ENCODE assay signal across 8 mouse cellular contexts in the genomic region with DNA sequence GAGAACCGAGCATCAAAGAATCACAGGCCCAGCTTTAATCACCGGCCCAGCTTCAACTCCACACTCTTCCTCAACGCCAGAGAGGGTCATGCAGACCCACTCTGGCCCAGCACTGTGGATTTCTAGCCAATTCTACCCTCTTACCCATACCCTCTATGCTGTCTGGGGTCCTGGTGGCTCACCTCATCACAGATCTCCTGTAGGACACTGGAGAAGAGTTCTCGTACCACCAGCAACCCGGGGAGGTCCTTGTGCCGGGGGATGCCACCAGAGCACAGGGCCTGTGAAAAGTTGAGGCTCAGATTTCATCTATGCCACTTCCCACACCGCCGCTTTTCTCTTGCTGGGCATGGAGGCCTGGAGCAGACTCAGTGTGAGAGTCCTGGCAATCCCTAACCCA. TPM values are rescaled to one million over a fixed set of nuclear protein-coding genes. Genes with fewer than 3 reads are reported as not detected.
DNase-seq lines count a peak whose midpoint lies in the region; ATAC-seq lines count a peak whose summit lies in the region.
"Had no signal": no experiment of that assay in that cellular context is flagged by ENCODE, and none has a peak within 500 bp of the region (broad histone marks: within the 10 kb centered on the region; RNA-seq: fewer than 3 reads in every experiment).

No protein-coding gene starts in this region.

- no peak for ATAC-seq in heart, embryonic 14.5 days (ENCODE audit: insufficient number of reproducible peaks, insufficient read depth, low FRiP score, low read depth)
- ATAC-seq in megakaryocyte, adult 5-6 weeks (ENCODE audit: poor library complexity, severe bottlenecking) = no peak
- ATAC-seq in intestine, embryonic 16.5 days = no peak
- no peak for ATAC-seq in stomach, embryonic 15.5 days (ENCODE audit: insufficient read depth, low FRiP score, low read depth)

- DNase-seq in heart, postnatal 25 days (ENCODE audit: low spot score) = no peak
- no peak for DNase-seq in lung, postnatal 25 days (ENCODE audit: low spot score)
- DNase-seq: thymus, postnatal 25 days had no signal

- intact Hi-C loops in heart, postnatal 25 days (cut with DNase I) = no loop called here

- H3K9ac ChIP-seq in heart, embryonic 14.5 days (ENCODE audit: low read length) = peak overlapping the region; percentile 88
- peak overlapping the region; percentile 85; the same call in 1 of the 2 replicates for H3K9ac ChIP-seq in intestine, embryonic 16.5 days (ENCODE audit: low read depth, low read length)
- H3K9ac ChIP-seq in stomach, embryonic 15.5 days = no peak overlapping the region

- peaks cover 19% of the 10 kb centered on the region for H3K36me3 ChIP-seq in heart, embryonic 14.5 days (ENCODE audit: control insufficient read depth, insufficient read depth, low read length)
- peaks cover 33% of the 10 kb centered on the region for H3K36me3 ChIP-seq in megakaryocyte, embryonic 14.5 days (replicated peaks; ENCODE audit: low read length)
- H3K36me3 ChIP-seq in intestine, embryonic 16.5 days (ENCODE audit: control insufficient read depth, insufficient read depth, low read length) = peaks cover 7% of the 10 kb centered on the region
- H3K36me3 ChIP-seq in stomach, embryonic 15.5 days = peaks cover 6% of the 10 kb centered on the region; the same call in 1 of the 2 replicates

- 90% methylated on average over 8 of the region's 8 CpGs for WGBS in heart, embryonic 14.5 days
- WGBS in intestine, embryonic 16.5 days = 86% methylated on average over 8 of the region's 8 CpGs
- 83% methylated on average over 8 of the region's 8 CpGs for WGBS in stomach, embryonic 15.5 days

- H3K27ac ChIP-seq in heart, embryonic 14.5 days (replicated peaks in 1 of 2; ENCODE audit: control insufficient read depth in 1 of 2, insufficient read depth in 1 of 2, low read depth in 2 of 2, low read length in 2 of 2) = no peak overlapping the region
- no peak overlapping the region for H3K27ac ChIP-seq in intestine, embryonic 16.5 days (ENCODE audit: low read length)
- no peak overlapping the region for H3K27ac ChIP-seq in stomach, embryonic 15.5 days

- H3K9me3 ChIP-seq in heart, embryonic 14.5 days (ENCODE audit: control insufficient read depth, low read length) = no peaks in the 10 kb centered on the region
- H3K9me3 ChIP-seq in megakaryocyte, embryonic 14.5 days = no peaks in the 10 kb centered on the region
- no peaks in the 10 kb centered on the region for H3K9me3 ChIP-seq in intestine, embryonic 16.5 days (ENCODE audit: control insufficient read depth, low read length)
- no peaks in the 10 kb centered on the region for H3K9me3 ChIP-seq in stomach, embryonic 15.5 days

- no peak overlapping the region for H3K4me3 ChIP-seq in heart, embryonic 14.5 days (ENCODE audit: control insufficient read depth in 1 of 2, insufficient read depth in 1 of 2, low read depth in 1 of 2, low read length in 2 of 2)
- peak overlapping the region; percentile 29 for H3K4me3 ChIP-seq in megakaryocyte, embryonic 14.5 days (replicated peaks)
- no peak overlapping the region for H3K4me3 ChIP-seq in intestine, embryonic 16.5 days (ENCODE audit: low read length)
- H3K4me3 ChIP-seq in stomach, embryonic 15.5 days (replicated peaks) = no peak overlapping the region

- peak overlapping the region; percentile 91 for H3K4me2 ChIP-seq in heart, embryonic 14.5 days (ENCODE audit: low read length)
- H3K4me2 ChIP-seq in intestine, embryonic 16.5 days (ENCODE audit: low read depth, low read length) = no peak overlapping the region
- peak overlapping the region; percentile 82; the same call in 1 of the 2 replicates for H3K4me2 ChIP-seq in stomach, embryonic 15.5 days

- H3K27me3 ChIP-seq in heart, embryonic 14.5 days (ENCODE audit: control insufficient read depth, insufficient read depth, low read length) = no peaks in the 10 kb centered on the region
- H3K27me3 ChIP-seq in megakaryocyte, embryonic 14.5 days (replicated peaks) = no peaks in the 10 kb centered on the region
- H3K27me3 ChIP-seq in intestine, embryonic 16.5 days (replicated peaks; ENCODE audit: control insufficient read depth, insufficient read depth, low read length) = no peaks in the 10 kb centered on the region
- no peaks in the 10 kb centered on the region for H3K27me3 ChIP-seq in stomach, embryonic 15.5 days (replicated peaks)

- peaks cover 18 to 35% of the 10 kb centered on the region in 2 experiments for H3K4me1 ChIP-seq in heart, embryonic 14.5 days (ENCODE audit: control insufficient read depth in 2 of 2, insufficient read depth in 2 of 2, low read length in 2 of 2)
- H3K4me1 ChIP-seq in megakaryocyte, embryonic 14.5 days = peaks cover 80% of the 10 kb centered on the region
- H3K4me1 ChIP-seq in intestine, embryonic 16.5 days (ENCODE audit: control insufficient read depth, insufficient read depth, low read length) = peaks cover 33% of the 10 kb centered on the region
- H3K4me1 ChIP-seq in stomach, embryonic 15.5 days = peaks cover 32% of the 10 kb centered on the region

RNA-seq across cellular contexts. Expression of a gene that starts 1.4 kb away (rescaled TPM):
- 29.7 and 31.8 TPM in 2 replicates for polyA plus RNA-seq in heart, embryonic 14.5 days (2014; fragmentation: Nextera tagmentation; extraction: Ambion mirVana)
- 10 to 100 TPM; 26.9 to 27.9 TPM for total RNA-seq in heart, postnatal 25 days (2021)
- polyA plus RNA-seq in megakaryocyte, embryonic 14.5 days (2012; ENCODE audit: insufficient read depth, low replicate concordance) = 6.7 and 9.1 TPM in 2 replicates
- 16.6 and 29.0 TPM in 2 replicates for total RNA-seq in megakaryocyte, adult 5-6 weeks (2015)
- 10.1 and 16.0 TPM in 2 replicates for total RNA-seq in megakaryocyte, adult 5-6 weeks (2017)
- 33.0 and 40.2 TPM in 2 replicates for polyA plus RNA-seq in intestine, embryonic 16.5 days (2015; fragmentation: Nextera tagmentation; extraction: Ambion mirVana)
- 21.1 and 24.9 TPM in 2 replicates for polyA plus RNA-seq in stomach, embryonic 15.5 days (2015; fragmentation: Nextera tagmentation; extraction: Ambion mirVana)

RNA-seq across cellular contexts. Expression of a gene that starts 1.4 kb away (rescaled TPM):
- 20.0 and 22.0 TPM in 2 replicates for polyA plus RNA-seq in heart, embryonic 14.5 days (2014; fragmentation: Nextera tagmentation; extraction: Ambion mirVana)
- 10 to 100 TPM; 23.1 to 24.0 TPM for total RNA-seq in heart, postnatal 25 days (2021)
- 0.57 TPM in 1 of 2 replicates, not detected in the other for polyA plus RNA-seq in megakaryocyte, embryonic 14.5 days (2012; ENCODE audit: insufficient read depth, low replicate concordance)
- total RNA-seq in megakaryocyte, adult 5-6 weeks (2015) = 1.5 and 3.4 TPM in 2 replicates
- 2.7 and 3.4 TPM in 2 replicates for total RNA-seq in megakaryocyte, adult 5-6 weeks (2017)
- 8.9 and 9.5 TPM in 2 replicates for polyA plus RNA-seq in intestine, embryonic 16.5 days (2015; fragmentation: Nextera tagmentation; extraction: Ambion mirVana)
- polyA plus RNA-seq in stomach, embryonic 15.5 days (2015; fragmentation: Nextera tagmentation; extraction: Ambion mirVana) = 10.0 and 10.1 TPM in 2 replicates

RNA-seq across cellular contexts. Expression of a gene that starts 2.1 kb away (rescaled TPM):
- polyA plus RNA-seq in heart, embryonic 14.5 days (2014; fragmentation: Nextera tagmentation; extraction: Ambion mirVana) = 40.0 and 42.9 TPM in 2 replicates
- 10 to 100 TPM; 48.2 to 56.1 TPM for total RNA-seq in heart, postnatal 25 days (2021)
- 19.1 and 20.6 TPM in 2 replicates for polyA plus RNA-seq in megakaryocyte, embryonic 14.5 days (2012; ENCODE audit: insufficient read depth, low replicate concordance)
- 19.5 and 23.0 TPM in 2 replicates for total RNA-seq in megakaryocyte, adult 5-6 weeks (2015)
- total RNA-seq in megakaryocyte, adult 5-6 weeks (2017) = 18.4 and 21.4 TPM in 2 replicates
- 26.9 and 29.5 TPM in 2 replicates for polyA plus RNA-seq in intestine, embryonic 16.5 days (2015; fragmentation: Nextera tagmentation; extraction: Ambion mirVana)
- polyA plus RNA-seq in stomach, embryonic 15.5 days (2015; fragmentation: Nextera tagmentation; extraction: Ambion mirVana) = 26.4 and 28.2 TPM in 2 replicates

RNA-seq across cellular contexts. Expression of a gene that starts 7.0 kb away (rescaled TPM):
- 141 and 153 TPM in 2 replicates for polyA plus RNA-seq in heart, embryonic 14.5 days (2014; fragmentation: Nextera tagmentation; extraction: Ambion mirVana)
- 100 to 1,000 TPM; 410 to 431 TPM for total RNA-seq in heart, postnatal 25 days (2021)
- 68.5 and 73.8 TPM in 2 replicates for polyA plus RNA-seq in megakaryocyte, embryonic 14.5 days (2012; ENCODE audit: insufficient read depth, low replicate concordance)
- 7.8 and 8.0 TPM in 2 replicates for total RNA-seq in megakaryocyte, adult 5-6 weeks (2015)
- 2.4 and 2.8 TPM in 2 replicates for total RNA-seq in megakaryocyte, adult 5-6 weeks (2017)
- polyA plus RNA-seq in intestine, embryonic 16.5 days (2015; fragmentation: Nextera tagmentation; extraction: Ambion mirVana) = 18.3 and 21.5 TPM in 2 replicates
- 43.9 and 44.8 TPM in 2 replicates for polyA plus RNA-seq in stomach, embryonic 15.5 days (2015; fragmentation: Nextera tagmentation; extraction: Ambion mirVana)

RNA-seq across cellular contexts. Expression of a gene that starts 14.2 kb away (rescaled TPM):
- 64.2 and 65.1 TPM in 2 replicates for polyA plus RNA-seq in heart, embryonic 14.5 days (2014; fragmentation: Nextera tagmentation; extraction: Ambion mirVana)
- 10 to 100 TPM; 16.5 to 22.2 TPM for total RNA-seq in heart, postnatal 25 days (2021)
- polyA plus RNA-seq in megakaryocyte, embryonic 14.5 days (2012; ENCODE audit: insufficient read depth, low replicate concordance) = 154 and 460 TPM in 2 replicates
- 127 and 145 TPM in 2 replicates for total RNA-seq in megakaryocyte, adult 5-6 weeks (2015)
- 141 and 155 TPM in 2 replicates for total RNA-seq in megakaryocyte, adult 5-6 weeks (2017)
- 176 and 195 TPM in 2 replicates for polyA plus RNA-seq in intestine, embryonic 16.5 days (2015; fragmentation: Nextera tagmentation; extraction: Ambion mirVana)
- polyA plus RNA-seq in stomach, embryonic 15.5 days (2015; fragmentation: Nextera tagmentation; extraction: Ambion mirVana) = 156 and 163 TPM in 2 replicates
